Mouse (Mus musculus): ENCODE results near the gene H2-Eb1.

Gene H2-Eb1

GRCm38 (mm10) chr17:34305380-34306030, at the start of gene H2-Eb1:
TSS of gene H2-Eb1 (plus strand) at chr17:34305867.
- DNase-seq (ENCODE audit: low read depth) = peak; percentile 82

GRCm38 (mm10) chr17:34256501-34256900, 49.2 kb upstream of the H2-Eb1 start:
- DNase-seq (ENCODE audit: low read depth) = no peak

- DNase-seq (ENCODE audit: low read depth) = peak; percentile 83
Measured at GRCm38 (mm10) chr17:34257594-34258375, 47.9 kb upstream of the H2-Eb1 start, which contains the start of gene H2-Ab1. TSS of gene H2-Ab1 (plus strand) at chr17:34257689.

GRCm38 (mm10) chr17:34260551-34260950, 45.1 kb upstream of the H2-Eb1 start:
- peak; percentile 34 for DNase-seq (ENCODE audit: low read depth)

- DNase-seq (ENCODE audit: low read depth) = peak; percentile 76
Measured at GRCm38 (mm10) chr17:34261502-34261901, 44.2 kb upstream of the H2-Eb1 start.

GRCm38 (mm10) chr17:34263068-34263467, 42.6 kb upstream of the H2-Eb1 start:
- DNase-seq (ENCODE audit: low read depth) = peak; percentile 71

- no peak for DNase-seq (ENCODE audit: low read depth)
Measured at GRCm38 (mm10) chr17:34263811-34264371, 41.8 kb upstream of the H2-Eb1 start.

GRCm38 (mm10) chr17:34264452-34265351, 41.0 kb upstream of the H2-Eb1 start:
- no peak for DNase-seq (ENCODE audit: low read depth)

- no peak for DNase-seq (ENCODE audit: low read depth)
Measured at GRCm38 (mm10) chr17:34268262-34268661, 37.4 kb upstream of the H2-Eb1 start.

- DNase-seq (ENCODE audit: low read depth) = no peak
Measured at GRCm38 (mm10) chr17:34268748-34269147, 36.9 kb upstream of the H2-Eb1 start.

GRCm38 (mm10) chr17:34269817-34270216, 35.9 kb upstream of the H2-Eb1 start:
- no peak for DNase-seq (ENCODE audit: low read depth)

GRCm38 (mm10) chr17:34270230-34270629, 35.4 kb upstream of the H2-Eb1 start:
- DNase-seq (ENCODE audit: low read depth) = no peak

GRCm38 (mm10) chr17:34270940-34271339, 34.7 kb upstream of the H2-Eb1 start:
- DNase-seq (ENCODE audit: low read depth) = no peak

- DNase-seq (ENCODE audit: low read depth) = no peak
Measured at GRCm38 (mm10) chr17:34272102-34272501, 33.6 kb upstream of the H2-Eb1 start.

- no peak for DNase-seq (ENCODE audit: low read depth)
Measured at GRCm38 (mm10) chr17:34280499-34281038, 25.1 kb upstream of the H2-Eb1 start.

GRCm38 (mm10) chr17:34281836-34282235, 23.8 kb upstream of the H2-Eb1 start:
- no peak for DNase-seq (ENCODE audit: low read depth)

- no peak for DNase-seq (ENCODE audit: low read depth)
Measured at GRCm38 (mm10) chr17:34285371-34285770, 20.3 kb upstream of the H2-Eb1 start.

- no peak for DNase-seq (ENCODE audit: low read depth)
Measured at GRCm38 (mm10) chr17:34285848-34286247, 19.8 kb upstream of the H2-Eb1 start.

GRCm38 (mm10) chr17:34286501-34286900, 19.2 kb upstream of the H2-Eb1 start:
- DNase-seq (ENCODE audit: low read depth) = no peak

GRCm38 (mm10) chr17:34286999-34287398, 18.7 kb upstream of the H2-Eb1 start:
- DNase-seq (ENCODE audit: low read depth) = no peak

GRCm38 (mm10) chr17:34287648-34288047, 18.0 kb upstream of the H2-Eb1 start, which contains the start of gene H2-Aa:
TSS of gene H2-Aa (minus strand) at chr17:34287823.
- peak; percentile 83 for DNase-seq (ENCODE audit: low read depth)

- DNase-seq (ENCODE audit: low read depth) = no peak
Measured at GRCm38 (mm10) chr17:34288131-34288530, 17.5 kb upstream of the H2-Eb1 start.
